Mouse (Mus musculus) intestine, embryonic 15.5 days (tissue): ENCODE measurements at regions not wholly inside any gene's neighbourhood (a gene's known extent, or its start where the extent isn't known, plus 50 kb on each side); places are given as distances from the start of the nearest gene placed in this dataset.

Source experiments
- ATAC-seq: fragments of 200-750 bp; cut with Nextera tagmentation; 2 replicates; pipeline ENCODE4 v1.8.0; 2017; ENCODE audit warnings: moderate TSS enrichment, moderate library complexity
- H3K27ac ChIP-seq: fragments of 300-500 bp; sonication (generic); 2 replicates; pipeline ENCODE4 v1.5.1; 2015; ENCODE audit warnings: mild to moderate bottlenecking, inconsistent platforms
- H3K27me3 ChIP-seq: fragments of 300-500 bp; sonication (generic); replicated peaks from 2 replicates; pipeline ENCODE4 v1.6.1; 2015; ENCODE audit warnings: inconsistent platforms
- H3K36me3 ChIP-seq: fragments of 300-500 bp; sonication (generic); 2 replicates; pipeline ENCODE4 v1.6.1; 2015; ENCODE audit warnings: inconsistent platforms
- H3K4me1 ChIP-seq: fragments of 300-500 bp; sonication (generic); replicated peaks from 2 replicates; pipeline ENCODE4 v1.6.1; 2015; ENCODE audit warnings: inconsistent platforms
- H3K4me2 ChIP-seq: fragments of 300-500 bp; sonication (generic); replicated peaks from 2 replicates; pipeline ENCODE4 v1.6.1; 2015; ENCODE audit warnings: mild to moderate bottlenecking, inconsistent platforms
- H3K4me3 ChIP-seq: fragments of 300-500 bp; sonication (generic); replicated peaks from 2 replicates; pipeline ENCODE4 v1.5.1; 2015; ENCODE audit warnings: inconsistent platforms
- H3K9ac ChIP-seq: fragments of 300-500 bp; sonication (generic); 2 replicates; pipeline ENCODE4 v1.6.1; 2015; ENCODE audit warnings: inconsistent platforms
- H3K9me3 ChIP-seq: fragments of 300-500 bp; sonication (generic); 2 replicates; pipeline ENCODE4 v1.6.1; 2016; ENCODE audit warnings: inconsistent platforms
- WGBS: fragments of 180-500 bp; shearing (Covaris S2); methylation state at CpG from one replicate; pipeline ENCODE4 v1.1.7; 2015; 5-methylcytosine and 5-hydroxymethylcytosine counted together

GRCm38 (mm10) chr1:61154216-61154615 is 176.5 kb downstream of the Icos start:
- H3K36me3 ChIP-seq: no peaks in the 10 kb centered on the region
- H3K4me1 ChIP-seq: 0 out of 2 replicates have a peak, but pooled peaks cover 2% of the 10 kb centered on the region
- no peaks in the 10 kb centered on the region for H3K27me3 ChIP-seq
- no peaks in the 10 kb centered on the region for H3K9me3 ChIP-seq
- no peak overlapping the region for H3K9ac ChIP-seq
- no peak overlapping the region for H3K27ac ChIP-seq
- H3K4me2 ChIP-seq: no peak overlapping the region
- H3K4me3 ChIP-seq: no peak overlapping the region
- ATAC-seq: no peak
- 97% methylated on average over 3 of the region's 3 CpGs for WGBS

GRCm38 (mm10) chr1:61157271-61157670 is 179.5 kb downstream of the Icos start:
- Histone ChIP-seq H3K27ac (no peak overlapping the region), H3K27me3 (no peaks in the 10 kb centered on the region), H3K4me3 (no peak overlapping the region), H3K9me3 (no peaks in the 10 kb centered on the region), H3K36me3 (no peaks in the 10 kb centered on the region), H3K4me2 (no peak overlapping the region), H3K9ac (no peak overlapping the region), H3K4me1 (no peaks in the 10 kb centered on the region)
- ATAC-seq: no peak
- WGBS: 69% methylated on average over 4 of the region's 4 CpGs

GRCm38 (mm10) chr1:61160505-61160904 is 182.8 kb downstream of the Icos start:
- Histone ChIP-seq H3K9me3 (no peaks in the 10 kb centered on the region), H3K9ac (no peak overlapping the region), H3K4me1 (no peaks in the 10 kb centered on the region), H3K27ac (no peak overlapping the region), H3K27me3 (no peaks in the 10 kb centered on the region), H3K36me3 (no peaks in the 10 kb centered on the region), H3K4me2 (no peak overlapping the region), H3K4me3 (no peak overlapping the region)
- ATAC-seq: no peak
- 88% methylated on average over 3 of the region's 3 CpGs for WGBS

- no peak for ATAC-seq
- Histone ChIP-seq H3K4me3 (no peak overlapping the region), H3K27me3 (no peaks in the 10 kb centered on the region), H3K4me1 (no peaks in the 10 kb centered on the region), H3K9me3 (no peaks in the 10 kb centered on the region), H3K27ac (no peak overlapping the region), H3K4me2 (no peak overlapping the region), H3K9ac (no peak overlapping the region), H3K36me3 (no peaks in the 10 kb centered on the region)
- WGBS: 81% methylated on average over 2 of the region's 2 CpGs
Measured at GRCm38 (mm10) chr1:61164271-61164670, 186.5 kb downstream of the Icos start.

GRCm38 (mm10) chr1:61171941-61172340 is 194.2 kb downstream of the Icos start:
- no peak overlapping the region for H3K27ac ChIP-seq
- H3K27me3 ChIP-seq: no peaks in the 10 kb centered on the region
- peaks cover 2% of the 10 kb centered on the region; the same call in 1 of the 2 replicates for H3K4me1 ChIP-seq
- H3K4me3 ChIP-seq: no peak overlapping the region
- H3K36me3 ChIP-seq: no peaks in the 10 kb centered on the region
- H3K9ac ChIP-seq: no peak overlapping the region
- no peak overlapping the region for H3K4me2 ChIP-seq
- ATAC-seq: no peak
- no peaks in the 10 kb centered on the region for H3K9me3 ChIP-seq
- WGBS: 83% methylated on average over 6 of the region's 6 CpGs

GRCm38 (mm10) chr1:61172946-61173345 is 195.2 kb downstream of the Icos start:
- Histone ChIP-seq H3K27ac (no peak overlapping the region), H3K4me1 (peaks cover 2% of the 10 kb centered on the region; the same call in 1 of the 2 replicates), H3K4me3 (no peak overlapping the region), H3K4me2 (no peak overlapping the region), H3K27me3 (no peaks in the 10 kb centered on the region), H3K9me3 (no peaks in the 10 kb centered on the region), H3K36me3 (no peaks in the 10 kb centered on the region), H3K9ac (no peak overlapping the region)
- 56% methylated on average over 6 of the region's 6 CpGs for WGBS
- ATAC-seq: no peak

- H3K4me2 ChIP-seq: no peak overlapping the region
- no peak overlapping the region for H3K4me3 ChIP-seq
- 85% methylated on average over 2 of the region's 2 CpGs for WGBS
- H3K27ac ChIP-seq: no peak overlapping the region
- ATAC-seq: no peak
- no peaks in the 10 kb centered on the region for H3K9me3 ChIP-seq
- H3K27me3 ChIP-seq: no peaks in the 10 kb centered on the region
- H3K36me3 ChIP-seq: no peaks in the 10 kb centered on the region
- peaks cover 2% of the 10 kb centered on the region; the same call in 1 of the 2 replicates for H3K4me1 ChIP-seq
- no peak overlapping the region for H3K9ac ChIP-seq
Measured at GRCm38 (mm10) chr1:61175239-61175638, 197.5 kb downstream of the Icos start.

- Histone ChIP-seq H3K36me3 (no peaks in the 10 kb centered on the region), H3K4me2 (no peak overlapping the region), H3K27me3 (no peaks in the 10 kb centered on the region), H3K4me3 (no peak overlapping the region), H3K27ac (no peak overlapping the region), H3K9me3 (no peaks in the 10 kb centered on the region), H3K9ac (no peak overlapping the region), H3K4me1 (peaks cover 5% of the 10 kb centered on the region)
- ATAC-seq: no peak
- WGBS: 72% methylated on average over 9 of the region's 9 CpGs
Measured at GRCm38 (mm10) chr1:61179461-61179860, 201.7 kb downstream of the Icos start.

GRCm38 (mm10) chr1:61181099-61181821 is 203.5 kb downstream of the Icos start:
- Histone ChIP-seq H3K9ac (no peak overlapping the region), H3K4me2 (peak overlapping the region; percentile 50), H3K9me3 (no peaks in the 10 kb centered on the region), H3K27me3 (no peaks in the 10 kb centered on the region), H3K4me1 (peaks cover 5% of the 10 kb centered on the region), H3K27ac (no peak overlapping the region), H3K4me3 (peak overlapping the region; percentile 14; the same call in 1 of the 2 replicates), H3K36me3 (no peaks in the 10 kb centered on the region)
- peak; percentile 89 for ATAC-seq
- 14% methylated on average over 15 of the region's 15 CpGs for WGBS

GRCm38 (mm10) chr1:61187381-61188100 is 209.8 kb downstream of the Icos start:
- 81% methylated on average over 6 of the region's 6 CpGs for WGBS
- no peak overlapping the region for H3K4me3 ChIP-seq
- no peaks in the 10 kb centered on the region for H3K36me3 ChIP-seq
- no peak for ATAC-seq
- H3K4me1 ChIP-seq: no peaks in the 10 kb centered on the region
- no peak overlapping the region for H3K27ac ChIP-seq
- H3K9ac ChIP-seq: no peak overlapping the region
- H3K4me2 ChIP-seq: no peak overlapping the region
- no peaks in the 10 kb centered on the region for H3K9me3 ChIP-seq
- no peaks in the 10 kb centered on the region for H3K27me3 ChIP-seq

GRCm38 (mm10) chr1:61190921-61191320 is 213.2 kb downstream of the Icos start:
- Histone ChIP-seq H3K9me3 (no peaks in the 10 kb centered on the region), H3K27me3 (no peaks in the 10 kb centered on the region), H3K4me3 (no peak overlapping the region), H3K9ac (no peak overlapping the region), H3K4me1 (no peaks in the 10 kb centered on the region), H3K27ac (no peak overlapping the region), H3K36me3 (no peaks in the 10 kb centered on the region), H3K4me2 (no peak overlapping the region)
- no peak for ATAC-seq
- WGBS: 68% methylated on average over 3 of the region's 3 CpGs

- Histone ChIP-seq H3K36me3 (no peaks in the 10 kb centered on the region), H3K27me3 (no peaks in the 10 kb centered on the region), H3K4me3 (no peak overlapping the region), H3K9me3 (no peaks in the 10 kb centered on the region), H3K27ac (no peak overlapping the region), H3K9ac (no peak overlapping the region), H3K4me2 (no peak overlapping the region), H3K4me1 (peaks cover 5% of the 10 kb centered on the region; the same call in 1 of the 2 replicates)
- WGBS: 75% methylated on average over 3 of the region's 3 CpGs
- ATAC-seq: no peak
Measured at GRCm38 (mm10) chr1:61198549-61199062, 220.9 kb downstream of the Icos start.
